Mouse (Mus musculus) urinary bladder, postnatal 4 days (tissue): Measurements from ENCODE around the gene Megf9.

Experiments used
- DNase-seq, 2 experiments: peaks; one replicate each; pipeline ENCODE4 v3.0.0; 2021 to 2022; ENCODE audit warnings: low spot score in 2 of 2

The Megf9 gene

DNA sequence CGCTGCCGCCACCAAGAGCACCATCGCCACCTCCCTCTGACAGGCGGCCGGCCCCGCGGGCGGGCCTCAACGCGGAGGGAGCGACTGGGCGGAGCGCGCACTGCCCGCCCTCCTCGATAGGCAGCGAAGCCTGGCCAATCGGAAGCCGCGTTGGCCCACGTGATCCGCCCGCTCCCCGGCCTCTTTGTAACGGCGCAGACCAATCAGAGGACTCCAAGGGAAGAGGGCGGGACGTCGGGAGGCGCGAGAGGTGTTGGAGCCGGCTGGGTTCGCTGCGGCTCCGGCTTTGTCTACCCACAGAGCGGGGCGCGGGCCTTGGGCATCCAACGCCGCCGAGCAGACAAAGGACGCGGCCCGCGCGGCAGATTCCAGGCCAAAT, at the start of gene Megf9:
Gene Megf9 (minus strand): TSS at position 105 of the 379 bp plus-strand sequence.
- DNase-seq = peak; percentile 97 to 98

GRCm38 (mm10) chr4:70579654-70580053, 44.9 kb upstream of the Megf9 start:
- no peak for DNase-seq

DNA sequence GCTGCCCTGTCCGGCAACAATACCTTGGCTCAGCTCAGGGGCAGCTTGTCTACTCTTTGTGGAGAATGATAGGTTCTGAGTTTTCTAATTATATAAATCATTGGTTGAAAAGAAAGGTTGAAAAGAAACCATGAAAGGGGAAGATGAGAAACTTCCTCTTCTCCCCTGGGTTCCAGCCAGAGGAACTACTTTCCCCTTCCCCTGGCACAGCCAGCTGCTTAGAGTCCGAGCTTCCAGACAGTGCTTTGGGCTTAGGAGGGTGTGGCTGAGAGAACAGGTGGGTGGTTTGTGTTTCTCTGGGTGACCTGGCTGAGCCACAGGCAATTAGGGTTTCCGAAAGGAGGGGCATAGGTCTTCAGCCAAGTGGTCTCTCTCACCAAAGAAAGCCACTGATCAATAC, 43.5 kb upstream of the Megf9 start:
- DNase-seq = no peak

DNA sequence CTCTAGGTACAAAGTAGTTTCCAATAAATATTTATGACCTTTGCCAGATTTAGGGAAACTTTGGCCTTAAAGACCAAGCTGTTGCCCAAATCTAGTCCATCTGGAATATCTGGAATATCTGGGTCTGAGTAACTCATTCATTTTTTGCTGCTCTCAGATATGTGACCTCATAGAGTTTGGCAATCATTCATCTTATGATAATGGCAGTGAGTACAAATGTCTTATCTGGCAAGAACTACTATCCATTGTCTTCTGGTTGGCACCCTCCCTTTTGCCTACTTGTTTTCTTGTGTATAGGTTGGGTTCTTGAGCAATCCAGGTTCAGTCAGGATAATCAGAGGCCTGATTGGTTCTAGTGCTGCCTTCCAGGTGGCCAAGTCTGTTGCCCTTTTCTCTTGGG, 41.3 kb upstream of the Megf9 start:
- no peak for DNase-seq

DNA sequence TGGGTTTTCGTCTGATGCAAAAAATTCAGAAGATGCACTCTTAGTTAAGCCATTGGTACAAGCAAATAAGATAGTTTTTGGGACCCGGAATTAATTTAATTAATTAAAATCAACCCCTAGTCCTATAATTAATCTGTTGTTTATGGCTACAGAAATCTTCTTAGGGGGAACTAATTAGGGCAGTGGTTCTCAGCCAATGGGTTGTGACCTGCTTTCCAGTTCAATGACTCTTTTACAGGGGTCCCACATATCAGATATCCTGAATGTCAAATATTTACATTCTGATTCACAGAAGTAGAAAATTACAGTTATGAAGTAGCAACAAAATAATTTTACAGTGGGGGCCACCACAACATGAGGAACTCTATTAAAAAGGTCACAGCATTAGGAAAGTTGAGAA, 39.1 kb upstream of the Megf9 start:
- DNase-seq = no peak

GRCm38 (mm10) chr4:70553888-70554287, 19.1 kb upstream of the Megf9 start:
- DNase-seq = no peak

- no peak for DNase-seq
Measured at GRCm38 (mm10) chr4:70553230-70553797, 18.5 kb upstream of the Megf9 start.

GRCm38 (mm10) chr4:70552120-70552519, 17.3 kb upstream of the Megf9 start:
- DNase-seq = no peak

DNA sequence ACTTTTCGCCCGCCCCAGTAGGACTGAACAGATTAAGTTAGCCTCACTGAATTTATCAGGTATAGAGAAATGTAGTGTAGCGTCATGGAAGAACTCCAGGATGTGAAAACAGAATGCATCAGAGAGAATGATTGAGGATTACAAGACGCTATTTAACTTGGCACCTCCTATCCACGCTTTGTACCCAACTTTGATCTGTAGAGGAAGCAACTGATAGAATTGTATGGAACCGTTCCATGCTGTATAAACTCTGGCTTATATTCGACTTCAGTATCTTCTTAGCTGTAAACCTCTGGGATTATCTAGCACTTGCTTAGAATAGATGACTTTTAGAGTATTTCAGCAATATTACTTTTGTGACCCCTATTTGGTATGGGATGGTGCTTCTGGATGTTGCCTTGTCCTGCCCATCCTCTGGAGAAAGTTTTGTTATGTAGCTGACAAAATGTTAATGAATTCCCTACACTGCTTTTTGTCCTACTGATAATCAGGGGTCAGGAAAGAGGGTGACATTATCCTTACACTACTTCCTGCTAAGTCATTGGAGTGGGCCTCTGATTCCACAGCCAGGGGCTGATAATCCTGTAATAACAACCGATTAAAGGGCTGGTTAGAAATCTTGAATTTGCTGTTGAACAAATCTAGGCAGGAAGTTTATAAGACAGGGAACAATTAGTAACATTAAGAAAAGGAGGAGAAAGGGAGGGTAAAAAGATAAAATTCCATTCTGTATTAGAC, 12.8 kb upstream of the Megf9 start:
- DNase-seq = no peak

GRCm38 (mm10) chr4:70545869-70546542, 11.2 kb upstream of the Megf9 start:
- no peak for DNase-seq

GRCm38 (mm10) chr4:70544390-70544789, 9.6 kb upstream of the Megf9 start:
- DNase-seq = no peak

GRCm38 (mm10) chr4:70542387-70542786, 7.6 kb upstream of the Megf9 start:
- no peak for DNase-seq

GRCm38 (mm10) chr4:70540743-70541142, 5.9 kb upstream of the Megf9 start:
- no peak for DNase-seq

DNA sequence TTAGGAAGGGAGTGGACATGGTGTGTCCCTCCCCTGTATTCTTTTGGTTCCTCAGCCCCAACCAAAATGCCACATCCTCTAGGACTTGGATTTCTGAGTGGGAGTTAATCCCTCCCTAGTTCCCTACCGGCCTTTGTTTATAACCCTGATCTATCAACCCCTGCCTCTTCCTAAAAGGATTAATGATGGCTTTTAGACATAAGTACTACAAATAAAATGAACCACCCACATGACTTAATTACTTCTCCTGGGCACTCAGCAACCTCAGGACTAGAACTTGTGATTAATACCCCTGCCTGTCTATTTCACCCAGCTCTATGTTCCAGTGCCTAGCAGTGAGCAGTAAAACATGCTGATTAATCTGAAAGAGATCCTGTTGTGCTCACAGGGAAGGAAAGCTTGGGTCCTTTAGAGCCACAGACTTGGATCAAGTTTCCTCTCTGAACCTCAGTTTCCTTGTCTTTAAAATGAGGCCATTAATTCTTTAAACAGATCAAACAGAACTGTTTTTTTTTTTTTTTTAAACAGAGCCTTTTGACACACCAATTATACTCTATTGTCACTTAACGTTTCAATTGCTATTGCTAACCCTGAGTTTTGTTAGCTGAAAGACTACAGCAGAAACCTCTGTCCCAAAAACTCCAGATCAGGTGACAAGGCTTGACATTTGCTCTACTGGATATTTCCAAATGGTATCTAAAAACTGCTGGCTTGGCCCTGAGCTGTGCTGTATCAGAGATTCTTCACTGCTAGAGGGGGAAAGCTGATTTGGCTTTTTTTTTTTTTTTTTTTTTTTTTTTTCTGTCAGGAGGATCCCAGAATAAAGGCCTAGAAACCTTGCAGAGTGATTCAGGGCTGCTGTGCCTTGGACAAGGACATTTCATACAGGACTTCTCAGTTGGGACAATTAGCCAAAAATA, 2.1 kb upstream of the Megf9 start:
- no peak for DNase-seq

DNA sequence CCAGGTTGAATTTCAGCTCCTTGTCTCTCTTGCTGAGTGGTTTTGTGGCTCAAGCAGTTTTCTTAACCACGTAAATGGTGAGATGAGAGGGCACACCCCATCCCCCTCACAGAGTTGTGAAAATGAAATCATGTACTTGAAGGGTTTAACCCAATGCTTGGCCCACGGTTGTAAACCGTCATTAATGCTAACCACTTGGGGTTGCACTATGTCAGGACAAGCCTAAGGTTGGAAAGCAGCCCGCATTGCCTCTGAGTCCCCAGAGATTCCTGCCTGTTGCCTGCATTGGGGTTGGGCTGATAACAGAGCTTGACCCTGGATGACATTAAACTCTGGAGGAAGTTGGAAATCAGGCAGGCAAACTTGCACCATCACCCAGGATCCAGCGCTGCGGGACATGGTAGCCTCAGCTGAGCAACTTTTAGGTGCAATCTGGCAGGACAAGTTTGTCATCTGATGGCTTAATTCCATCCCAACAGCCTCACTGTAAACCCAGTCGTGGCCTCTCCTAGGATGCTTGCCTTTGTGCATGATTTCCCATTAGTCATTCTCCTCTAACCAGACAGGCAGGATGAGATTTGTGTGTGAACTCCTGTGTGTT, 1.0 kb upstream of the Megf9 start:
- DNase-seq = peak; percentile 41 to 60

GRCm38 (mm10) chr4:70535289-70535688, 494 bp upstream of the Megf9 start:
- no peak for DNase-seq

- peak; percentile 31 to 67 for DNase-seq
Measured at GRCm38 (mm10) chr4:70534078-70534890, 511 bp downstream of the Megf9 start.

- DNase-seq = no peak
Measured at GRCm38 (mm10) chr4:70533056-70533805, 1.6 kb downstream of the Megf9 start.

DNA sequence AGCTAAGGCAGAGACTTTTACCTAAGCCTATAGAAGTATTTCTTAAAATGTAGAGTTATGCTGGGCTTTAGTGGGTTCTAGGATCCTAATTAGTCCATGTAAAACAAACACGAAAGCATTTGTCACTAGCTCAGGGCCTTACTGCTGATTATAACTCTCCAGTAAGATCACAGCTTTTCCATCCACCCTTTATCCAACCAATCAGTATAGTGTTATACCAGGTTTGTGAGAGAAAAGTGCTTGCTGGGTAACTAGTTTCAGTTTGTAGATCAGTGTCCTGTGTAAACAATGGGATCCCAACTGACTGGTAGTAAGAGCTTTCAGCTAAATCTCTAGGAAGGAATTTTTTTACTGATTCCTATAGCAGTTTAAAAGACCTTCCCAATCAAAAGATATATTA, 3.8 kb downstream of the Megf9 start:
- DNase-seq = no peak

DNA sequence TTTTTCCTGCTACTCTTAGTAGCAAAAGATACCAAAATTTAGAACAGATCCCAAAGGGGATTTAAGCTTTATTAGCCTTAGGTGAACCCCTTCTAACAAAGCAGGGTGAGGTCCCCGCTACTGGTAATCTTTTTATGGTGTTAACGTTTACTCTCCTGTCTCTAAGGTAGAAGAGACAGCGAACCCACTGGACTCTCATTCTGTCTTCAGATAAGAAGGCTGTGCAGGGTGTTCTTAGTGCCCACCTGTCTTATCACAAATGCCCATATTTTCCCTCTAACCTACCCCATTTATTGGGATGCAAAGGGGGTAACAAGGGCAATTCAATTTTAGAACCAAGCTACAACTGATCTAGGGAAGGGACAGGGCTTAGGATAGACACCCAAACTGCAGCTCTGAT, 6.2 kb downstream of the Megf9 start:
- no peak for DNase-seq
